Mouse (Mus musculus): ENCODE measurements around the gene Gpr146. TPM values are rescaled to one million over a fixed set of nuclear protein-coding genes. Genes with fewer than 3 reads are reported as not detected.

Gpr146 gene
- polyA plus RNA-seq, 1 experiment from 2014 or later = 1.5 TPM

DNA sequence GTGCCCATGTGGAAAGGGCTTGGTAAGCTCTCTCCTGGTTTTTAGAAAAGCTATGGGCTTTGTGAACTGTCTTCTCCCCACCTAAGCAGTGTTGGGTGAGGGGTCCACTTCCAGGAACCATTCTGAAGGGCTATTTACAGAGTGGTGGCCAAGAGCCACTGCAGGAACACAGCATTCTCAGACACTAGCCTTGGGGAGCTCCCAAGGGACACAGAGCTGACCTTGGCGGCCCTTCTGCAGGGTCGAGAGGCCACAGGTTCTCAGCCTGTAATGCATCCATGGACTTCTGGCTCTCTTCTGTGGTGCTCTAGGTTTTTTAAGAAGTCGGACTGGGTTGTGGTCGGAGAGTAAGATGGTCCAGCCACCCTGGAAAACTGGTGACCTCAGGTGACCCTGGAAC is 32.6 kb downstream of the Gpr146 start:
- Histone ChIP-seq H3K27me3 (no peaks in the 10 kb centered on the region), H3K36me3 (no peaks in the 10 kb centered on the region), H3K4me1 (no peaks in the 10 kb centered on the region), H3K4me2 (replicated peaks) (no peak overlapping the region), H3K4me3 (no peak overlapping the region), H3K9me3 (no peaks in the 10 kb centered on the region), H3K9ac (replicated peaks) (no peak overlapping the region), H3K27ac (replicated peaks) (no peak overlapping the region)
- 92% methylated on average over 4 of the region's 4 CpGs for WGBS
- ATAC-seq (replicated peaks) = no peak

- H3K4me2 ChIP-seq (replicated peaks) = no peak overlapping the region
- no peak overlapping the region for H3K4me3 ChIP-seq
- no peaks in the 10 kb centered on the region for H3K4me1 ChIP-seq
- no peaks in the 10 kb centered on the region for H3K27me3 ChIP-seq
- H3K9ac ChIP-seq (replicated peaks) = no peak overlapping the region
- no peaks in the 10 kb centered on the region for H3K9me3 ChIP-seq
- WGBS = 91% methylated on average over 6 of the region's 6 CpGs
- H3K27ac ChIP-seq (replicated peaks) = no peak overlapping the region
- no peak for ATAC-seq (replicated peaks)
- H3K36me3 ChIP-seq = no peaks in the 10 kb centered on the region
These were observed 33.6 kb downstream of the Gpr146 start for GRCm38 (mm10) chr5:139411117-139411516.

- no peaks in the 10 kb centered on the region for H3K27me3 ChIP-seq
- no peak overlapping the region for H3K9ac ChIP-seq (replicated peaks)
- no peak overlapping the region for H3K4me3 ChIP-seq
- H3K9me3 ChIP-seq = no peaks in the 10 kb centered on the region
- no peak for ATAC-seq (replicated peaks)
- no peaks in the 10 kb centered on the region for H3K4me1 ChIP-seq
- no peaks in the 10 kb centered on the region for H3K36me3 ChIP-seq
- 82% methylated on average over 15 of the region's 15 CpGs for WGBS
- H3K4me2 ChIP-seq (replicated peaks) = no peak overlapping the region
- no peak overlapping the region for H3K27ac ChIP-seq (replicated peaks)
These were observed 34.3 kb downstream of the Gpr146 start for GRCm38 (mm10) chr5:139411665-139412314.

GRCm38 (mm10) chr5:139413545-139413944 is 36.0 kb downstream of the Gpr146 start:
- Histone ChIP-seq H3K4me2 (replicated peaks) (no peak overlapping the region), H3K4me3 (no peak overlapping the region), H3K27ac (replicated peaks) (no peak overlapping the region), H3K36me3 (no peaks in the 10 kb centered on the region), H3K9me3 (no peaks in the 10 kb centered on the region), H3K27me3 (no peaks in the 10 kb centered on the region), H3K9ac (replicated peaks) (no peak overlapping the region), H3K4me1 (peaks cover 5% of the 10 kb centered on the region)
- ATAC-seq (replicated peaks) = no peak
- 86% methylated on average over 4 of the region's 4 CpGs for WGBS

DNA sequence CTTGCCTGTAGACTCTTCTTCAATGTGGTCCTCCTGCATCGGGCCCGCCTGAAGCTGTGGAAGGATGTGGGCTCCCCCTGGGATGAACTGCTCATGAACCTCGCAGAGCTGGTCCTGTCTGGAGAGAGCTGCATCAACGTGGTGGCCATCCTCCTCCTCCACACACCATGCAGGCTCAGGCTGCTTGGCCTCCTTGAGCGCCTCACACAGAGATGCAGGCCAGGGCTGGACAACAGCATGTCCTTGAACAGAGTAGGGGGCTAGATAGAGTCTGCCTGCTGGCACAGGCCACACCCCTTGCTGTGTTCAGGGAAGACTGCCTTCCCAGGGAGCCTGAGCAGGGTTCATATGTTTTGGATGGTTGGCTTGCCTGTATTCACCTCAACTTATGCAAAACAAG is 37.5 kb downstream of the Gpr146 start:
- 94% methylated on average over 5 of the region's 5 CpGs for WGBS
- no peaks in the 10 kb centered on the region for H3K9me3 ChIP-seq
- H3K4me2 ChIP-seq (replicated peaks) = no peak overlapping the region
- H3K27me3 ChIP-seq = no peaks in the 10 kb centered on the region
- H3K4me1 ChIP-seq = peaks cover 15% of the 10 kb centered on the region
- ATAC-seq (replicated peaks) = no peak
- H3K27ac ChIP-seq (replicated peaks) = no peak overlapping the region
- H3K4me3 ChIP-seq = no peak overlapping the region
- H3K36me3 ChIP-seq = no peaks in the 10 kb centered on the region
- no peak overlapping the region for H3K9ac ChIP-seq (replicated peaks)

DNA sequence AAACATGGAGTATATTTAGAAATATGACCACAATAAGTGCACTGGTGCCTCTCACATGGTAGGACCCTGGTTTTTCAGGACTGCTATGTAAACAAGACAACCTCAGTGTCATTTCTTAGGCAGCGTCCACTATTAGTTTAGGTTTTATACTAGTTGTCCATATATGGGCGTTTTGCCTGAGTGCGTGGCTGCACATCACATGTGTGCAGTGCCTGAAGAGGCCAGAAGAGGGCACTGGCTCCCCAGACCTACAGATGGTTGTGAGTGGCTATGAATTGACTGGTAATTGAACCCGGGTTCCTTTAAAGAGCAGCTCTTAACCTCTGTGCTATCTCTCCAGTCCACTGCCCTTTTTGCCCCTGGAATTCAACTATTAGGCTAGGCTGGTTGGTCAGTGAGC is 39.4 kb downstream of the Gpr146 start:
- WGBS = 94% methylated on average over 4 of the region's 4 CpGs
- no peak overlapping the region for H3K4me3 ChIP-seq
- no peaks in the 10 kb centered on the region for H3K9me3 ChIP-seq
- H3K27ac ChIP-seq (replicated peaks) = no peak overlapping the region
- H3K4me2 ChIP-seq (replicated peaks) = no peak overlapping the region
- ATAC-seq (replicated peaks) = no peak
- no peaks in the 10 kb centered on the region for H3K27me3 ChIP-seq
- no peaks in the 10 kb centered on the region for H3K36me3 ChIP-seq
- peaks cover 23% of the 10 kb centered on the region for H3K4me1 ChIP-seq
- H3K9ac ChIP-seq (replicated peaks) = no peak overlapping the region

- Histone ChIP-seq H3K4me2 (replicated peaks) (no peak overlapping the region), H3K4me1 (peaks cover 29% of the 10 kb centered on the region), H3K9me3 (no peaks in the 10 kb centered on the region), H3K27ac (replicated peaks) (no peak overlapping the region), H3K9ac (replicated peaks) (no peak overlapping the region), H3K27me3 (no peaks in the 10 kb centered on the region), H3K36me3 (no peaks in the 10 kb centered on the region), H3K4me3 (no peak overlapping the region)
- WGBS = 88% methylated on average over 3 of the region's 3 CpGs
- ATAC-seq (replicated peaks) = no peak
These were observed 40.0 kb downstream of the Gpr146 start for GRCm38 (mm10) chr5:139417480-139417879.

- Histone ChIP-seq H3K27me3 (no peaks in the 10 kb centered on the region), H3K27ac (replicated peaks) (peak overlapping the region; percentile 65), H3K4me3 (no peak overlapping the region), H3K9ac (replicated peaks) (no peak overlapping the region), H3K4me2 (replicated peaks) (no peak overlapping the region), H3K9me3 (no peaks in the 10 kb centered on the region), H3K36me3 (no peaks in the 10 kb centered on the region), H3K4me1 (peaks cover 35% of the 10 kb centered on the region)
- no peak for ATAC-seq (replicated peaks)
- WGBS = 45% methylated on average over 2 of the region's 2 CpGs
These were observed 40.6 kb downstream of the Gpr146 start for GRCm38 (mm10) chr5:139418110-139418509.

GRCm38 (mm10) chr5:139418633-139419032 is 41.1 kb downstream of the Gpr146 start:
- Histone ChIP-seq H3K4me1 (peaks cover 40% of the 10 kb centered on the region), H3K4me2 (replicated peaks) (no peak overlapping the region), H3K4me3 (no peak overlapping the region), H3K9ac (replicated peaks) (no peak overlapping the region), H3K27ac (replicated peaks) (peak overlapping the region; percentile 65), H3K36me3 (no peaks in the 10 kb centered on the region), H3K27me3 (no peaks in the 10 kb centered on the region), H3K9me3 (no peaks in the 10 kb centered on the region)
- peak; percentile 71 for ATAC-seq (replicated peaks)
- WGBS = 10% methylated on average over 3 of the region's 3 CpGs

DNA sequence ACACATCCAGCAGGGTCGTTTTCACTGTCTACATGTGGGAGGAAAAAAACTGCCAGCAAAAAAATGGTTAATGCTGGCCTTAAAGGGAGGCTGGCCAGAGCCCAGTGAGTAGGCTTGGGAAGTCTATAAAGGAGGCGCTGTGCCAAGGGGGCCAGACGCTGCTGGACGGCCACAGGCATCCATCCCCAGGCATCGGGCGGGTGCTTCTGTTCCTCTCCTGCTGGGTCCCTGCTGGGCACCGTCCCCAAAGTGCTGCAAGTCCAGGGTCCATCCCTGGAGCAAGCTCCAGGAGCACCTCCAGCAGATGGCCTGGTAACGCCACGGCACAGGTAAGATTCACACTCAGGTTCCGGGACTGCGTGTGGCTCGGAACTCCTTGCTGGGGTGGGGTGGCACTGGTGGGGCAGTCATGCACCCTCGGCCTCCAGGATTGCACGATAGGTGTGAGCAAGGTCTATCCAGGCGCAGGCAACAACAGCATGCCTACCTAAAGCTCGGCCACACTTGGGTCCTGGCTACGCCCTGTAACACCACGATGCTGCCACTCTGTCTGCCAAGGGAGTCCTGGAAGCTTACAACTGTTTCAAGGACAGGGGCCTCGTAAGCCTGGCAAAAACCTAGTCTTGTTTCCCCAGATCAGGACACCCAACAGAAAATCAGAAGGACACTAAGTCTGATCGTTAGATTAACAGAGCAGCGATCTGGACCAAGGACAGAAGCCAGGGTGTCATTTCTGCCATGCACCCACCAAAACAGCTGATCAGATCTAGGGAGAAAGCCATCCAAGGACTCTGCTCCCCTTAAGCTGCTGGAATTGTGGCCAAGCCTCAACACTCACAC is 45.7 kb downstream of the Gpr146 start, which contains the start of gene Gper1:
TSS of gene Gper1 (plus strand) at position 126 of the 840 bp plus-strand sequence.
- Histone ChIP-seq H3K9me3 (no peaks in the 10 kb centered on the region), H3K4me1 (peaks cover 48% of the 10 kb centered on the region), H3K9ac (replicated peaks) (peak within 1 kb of the TSS; percentile 22), H3K27me3 (no peaks in the 10 kb centered on the region), H3K4me2 (replicated peaks) (peak within 1 kb of the TSS; percentile 40), H3K4me3 (peak within 1 kb of the TSS; percentile 31), H3K36me3 (no peaks in the 10 kb centered on the region), H3K27ac (replicated peaks) (peak within 1 kb of the TSS; percentile 66)
- no peak; the same call in 1 of the 2 replicates for ATAC-seq (replicated peaks)
- WGBS = 28% methylated on average over 21 of the region's 21 CpGs

DNA sequence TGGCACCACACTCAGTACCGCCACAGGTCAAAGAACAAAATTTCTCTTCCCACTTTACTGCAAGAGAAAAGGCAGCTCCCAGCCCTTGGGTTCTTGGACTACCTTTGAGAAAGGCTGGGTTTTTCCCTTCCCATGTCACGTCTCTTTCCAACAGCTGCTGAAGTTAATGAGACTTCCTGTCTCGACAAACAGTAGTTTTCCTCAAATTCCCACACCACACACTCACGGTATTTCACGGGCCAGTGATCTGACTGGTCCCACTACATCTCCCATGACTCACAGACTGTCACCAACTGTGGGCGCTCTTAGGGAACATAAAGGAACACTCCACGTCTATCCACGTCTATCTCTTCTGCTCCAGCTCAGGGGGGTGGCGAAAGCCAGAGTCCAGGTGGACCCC is 47.7 kb downstream of the Gpr146 start:
- no peak overlapping the region for H3K4me3 ChIP-seq
- no peaks in the 10 kb centered on the region for H3K36me3 ChIP-seq
- 73% methylated on average over 9 of the region's 9 CpGs for WGBS
- H3K4me1 ChIP-seq = peaks cover 53% of the 10 kb centered on the region
- H3K27ac ChIP-seq (replicated peaks) = no peak overlapping the region
- no peak for ATAC-seq (replicated peaks)
- no peaks in the 10 kb centered on the region for H3K27me3 ChIP-seq
- no peak overlapping the region for H3K9ac ChIP-seq (replicated peaks)
- no peaks in the 10 kb centered on the region for H3K9me3 ChIP-seq
- H3K4me2 ChIP-seq (replicated peaks) = no peak overlapping the region

- WGBS = 94% methylated on average over 9 of the region's 9 CpGs
- Histone ChIP-seq H3K9ac (replicated peaks) (no peak overlapping the region), H3K27me3 (no peaks in the 10 kb centered on the region), H3K4me1 (peaks cover 63% of the 10 kb centered on the region), H3K4me3 (no peak overlapping the region), H3K4me2 (replicated peaks) (no peak overlapping the region), H3K36me3 (no peaks in the 10 kb centered on the region), H3K9me3 (no peaks in the 10 kb centered on the region), H3K27ac (replicated peaks) (no peak overlapping the region)
- ATAC-seq (replicated peaks) = no peak
These were observed 49.5 kb downstream of the Gpr146 start for GRCm38 (mm10) chr5:139427001-139427400.

Measured in forebrain, embryonic 15.5 days (tissue).